Mouse (Mus musculus) embryonic fibroblast, embryonic 13.5 days (primary cell): ENCODE results near the gene Spns3.

ENCODE experiments used
- CTCF ChIP-seq: IDR thresholded peaks from 2 replicates; pipeline ENCODE4 v1.5.1; 2011; ENCODE audit warnings: mild to moderate bottlenecking, control low read depth, low read length, moderate library complexity, borderline replicate concordance; ENCODE audit not compliant: insufficient read depth
- POLR2A ChIP-seq: IDR thresholded peaks from 2 replicates; pipeline ENCODE4 v1.6.1; 2011; ENCODE audit warnings: low read depth, mild to moderate bottlenecking, control low read depth, low read length, moderate library complexity

DNA sequence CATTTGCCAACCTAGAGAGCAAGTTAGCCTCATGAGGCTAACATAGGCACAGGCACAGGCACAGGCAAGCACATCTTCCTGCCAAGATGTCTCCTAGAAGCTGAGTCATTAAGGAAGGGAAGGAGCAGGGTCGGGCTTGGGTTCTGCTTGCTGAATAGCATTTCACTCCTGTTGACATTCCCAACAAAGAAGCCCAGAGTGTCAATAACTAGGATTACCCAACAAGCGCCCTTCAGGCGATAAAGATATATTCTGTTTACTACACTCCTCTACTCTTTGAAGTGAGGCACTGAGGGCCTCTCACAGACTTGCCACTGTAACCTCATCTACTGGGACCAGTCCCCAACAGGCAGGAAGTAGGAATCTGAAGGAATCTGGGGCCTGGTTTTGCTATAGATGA lies 54.2 kb downstream of the Spns3 start:
- no peak for TF ChIP-seq CTCF
- no peak for TF ChIP-seq POLR2A
